8 mouse cellular contexts compared by ENCODE assay signal in genomic region chr5:93207006-93207348, GRCm38 (mm10). TPM values are rescaled to one million over a fixed set of nuclear protein-coding genes. Genes with fewer than 3 reads are reported as not detected.
DNase-seq lines count a peak whose midpoint lies in the region; TF ChIP-seq lines count a peak whose summit lies in the region.

No protein-coding gene starts in this region.

- TF ChIP-seq CTCF in cortical plate, adult 2 months (IDR thresholded peaks at IDR 0.05; ENCODE audit: extremely low read depth, insufficient read depth, low read length), result no peak
- no peak for TF ChIP-seq CTCF in testis, adult 2 months (IDR thresholded peaks at IDR 0.05; ENCODE audit: control insufficient read depth, insufficient read depth, insufficient replicate concordance, low read depth, low read length)

- no peaks in the 10 kb centered on the region for H3K4me1 ChIP-seq in cortical plate, adult 2 months (ENCODE audit: control insufficient read depth, insufficient read depth, low read length)
- no peaks in the 10 kb centered on the region for H3K4me1 ChIP-seq in testis, adult 2 months (ENCODE audit: control insufficient read depth, insufficient read depth, low read length)

- peak overlapping the region; percentile 52 for H3K4me3 ChIP-seq in cortical plate, adult 2 months (ENCODE audit: insufficient read depth, low read length)
- H3K4me3 ChIP-seq in testis, adult 2 months (ENCODE audit: control insufficient read depth, low read depth, low read length), result peak overlapping the region; percentile 96

- TF ChIP-seq POLR2A in cortical plate, adult 2 months (IDR thresholded peaks at IDR 0.05; ENCODE audit: extremely low read depth, insufficient read depth, low read length), result no peak
- no peak for TF ChIP-seq POLR2A in testis, adult 2 months (IDR thresholded peaks at IDR 0.05; ENCODE audit: control insufficient read depth, low read depth, low read length)

- no peaks in the 10 kb centered on the region for H3K27me3 ChIP-seq in testis, adult 2 months (ENCODE audit: control insufficient read depth, insufficient read depth, low read length)

- peak overlapping the region; percentile 62 for H3K27ac ChIP-seq in cortical plate, adult 2 months (ENCODE audit: insufficient read depth, low read length)
- H3K27ac ChIP-seq in testis, adult 2 months (ENCODE audit: control insufficient read depth, insufficient read depth, low read depth, low read length), result peak overlapping the region; percentile 97

- peak; percentile 49 to 74 for DNase-seq in cerebellum, adult 18-20 months
- DNase-seq in cerebellum, adult 9-11 months, result no peak
- DNase-seq in CD4-positive, CD25-positive, alpha-beta regulatory T cell, adult 2 months (ENCODE audit: low read depth, low spot score), result peak; percentile 59
- DNase-seq in heart, postnatal 4 days, result peak; percentile 65
- peak; percentile 42 to 57 for DNase-seq in layer of hippocampus, postnatal 10 days (ENCODE audit: low spot score in 2 of 2)
- DNase-seq in lung, postnatal 36 days, result peak; percentile 60

- no peaks in the 10 kb centered on the region for H3K36me3 ChIP-seq in testis, adult 2 months (ENCODE audit: control insufficient read depth, insufficient read depth, low read length)

RNA-seq across cellular contexts. Expression of gene 2010109A12Rik, which starts 0.7 kb away (rescaled TPM):
- 0.45 TPM in 1 of 2 replicates, not detected in the other for polyA plus RNA-seq in cortical plate, adult 2 months (2012; rRNA removed)
- total RNA-seq in heart, postnatal 4 days (2021), result under 1 TPM; 0.50 to 0.52 TPM
- total RNA-seq in layer of hippocampus, postnatal 10 days (2021), result 1 to 10 TPM in 1 of 2 experiments, under 1 TPM in 1; 0.87 to 1.1 TPM
- 4.4 and 8.5 TPM in 2 replicates for polyA plus RNA-seq in testis, adult 2 months (2012; rRNA removed)

RNA-seq across cellular contexts. Expression of gene Ccni, which starts 0.7 kb away (rescaled TPM):
- 174 and 182 TPM in 2 replicates for polyA plus RNA-seq in cortical plate, adult 2 months (2012; rRNA removed)
- 100 to 1,000 TPM; 246 to 267 TPM for total RNA-seq in heart, postnatal 4 days (2021)
- 100 to 1,000 TPM; 358 to 363 TPM for total RNA-seq in layer of hippocampus, postnatal 10 days (2021)
- polyA plus RNA-seq in testis, adult 2 months (2012; rRNA removed), result 138 and 146 TPM in 2 replicates
